Mouse (Mus musculus): ENCODE results near the gene Hao1.

Gene Hao1

GRCm38 (mm10) chr2:134554221-134554727, at the start of gene Hao1:
TSS of gene Hao1 (minus strand) at chr2:134554368.
- DNase-seq: no peak

- no peak for DNase-seq
Measured at GRCm38 (mm10) chr2:134591081-134591694, 37.0 kb upstream of the Hao1 start.

GRCm38 (mm10) chr2:134585243-134585642, 31.1 kb upstream of the Hao1 start:
- DNase-seq: peak; percentile 3

GRCm38 (mm10) chr2:134559422-134559821, 5.3 kb upstream of the Hao1 start:
- no peak for DNase-seq

- DNase-seq: no peak
Measured at GRCm38 (mm10) chr2:134552358-134552757, 1.8 kb downstream of the Hao1 start.

- DNase-seq: peak; percentile 65
Measured at GRCm38 (mm10) chr2:134549770-134550169, 4.4 kb downstream of the Hao1 start.

- no peak for DNase-seq
Measured at GRCm38 (mm10) chr2:134545116-134545515, 9.1 kb downstream of the Hao1 start.

- DNase-seq: no peak
Measured at GRCm38 (mm10) chr2:134544321-134545065, 9.7 kb downstream of the Hao1 start.

- no peak for DNase-seq
Measured at GRCm38 (mm10) chr2:134543501-134543900, 10.7 kb downstream of the Hao1 start.

GRCm38 (mm10) chr2:134541019-134541418, 13.1 kb downstream of the Hao1 start:
- DNase-seq: peak; percentile 20

GRCm38 (mm10) chr2:134538451-134538850, 15.7 kb downstream of the Hao1 start:
- DNase-seq: no peak

GRCm38 (mm10) chr2:134528122-134528810, 25.9 kb downstream of the Hao1 start:
- peak; percentile 14 for DNase-seq

- DNase-seq: peak; percentile 39
Measured at GRCm38 (mm10) chr2:134527419-134528114, 26.6 kb downstream of the Hao1 start.

GRCm38 (mm10) chr2:134518042-134518441, 36.1 kb downstream of the Hao1 start:
- no peak for DNase-seq

GRCm38 (mm10) chr2:134499777-134500176, 54.4 kb downstream of the Hao1 start:
- DNase-seq: no peak

- no peak for DNase-seq
Measured at GRCm38 (mm10) chr2:134498450-134498849, 55.7 kb downstream of the Hao1 start.

- no peak for DNase-seq
Measured at GRCm38 (mm10) chr2:134488671-134489070, 65.5 kb downstream of the Hao1 start.

- peak; percentile 61 for DNase-seq
Measured at GRCm38 (mm10) chr2:134486055-134486834, 67.9 kb downstream of the Hao1 start.

GRCm38 (mm10) chr2:134482683-134483082, 71.5 kb downstream of the Hao1 start:
- DNase-seq: peak; percentile 55

- DNase-seq: peak; percentile 76
Measured at GRCm38 (mm10) chr2:134481759-134482158, 72.4 kb downstream of the Hao1 start.

GRCm38 (mm10) chr2:134481174-134481573, 73.0 kb downstream of the Hao1 start:
- no peak for DNase-seq

GRCm38 (mm10) chr2:134465132-134465531, 89.0 kb downstream of the Hao1 start:
- DNase-seq: no peak

All from embryo, embryonic 11 days (tissue).